Mouse (Mus musculus) forebrain, embryonic 10.5 days (tissue): ENCODE measurements around the gene Fam209. TPM values are rescaled to one million over a fixed set of nuclear protein-coding genes. Genes with fewer than 3 reads are reported as not detected.

Experiments
- DNase-seq: peaks from one replicate; pipeline ENCODE4 v3.0.0-alpha.2; 2017; ENCODE audit warnings: low spot score; ENCODE audit errors: extremely low spot score
- H3K27ac ChIP-seq: fragments of 300-500 bp; sonication (generic); 2 replicates; pipeline ENCODE4 v1.5.1; 2016; ENCODE audit warnings: mild to moderate bottlenecking
- H3K27me3 ChIP-seq: fragments of 300-500 bp; sonication (generic); 2 replicates; pipeline ENCODE4 v1.6.1; 2016; ENCODE audit warnings: mild to moderate bottlenecking; ENCODE audit not compliant: poor library complexity, severe bottlenecking
- H3K36me3 ChIP-seq: fragments of 300-500 bp; sonication (generic); replicated peaks from 2 replicates; pipeline ENCODE4 v1.6.1; 2016; ENCODE audit warnings: mild to moderate bottlenecking, moderate library complexity
- H3K4me1 ChIP-seq: fragments of 300-500 bp; sonication (generic); 2 replicates; pipeline ENCODE4 v1.6.1; 2016
- H3K4me3 ChIP-seq: fragments of 300-500 bp; sonication (generic); 2 replicates; pipeline ENCODE4 v1.5.1; 2016; ENCODE audit warnings: mild to moderate bottlenecking, moderate library complexity
- H3K9me3 ChIP-seq: fragments of 300-500 bp; sonication (generic); 2 replicates; pipeline ENCODE4 v1.6.1; 2016; ENCODE audit warnings: mild to moderate bottlenecking, moderate library complexity
- WGBS: fragments of 180-500 bp; shearing (Covaris S2); methylation state at CpG from one replicate; pipeline ENCODE4 v1.1.7; 2016; 5-methylcytosine and 5-hydroxymethylcytosine counted together
- polyA plus RNA-seq: library from polyadenylated mRNA; unstranded; fragments of >200 nt; fragmentation: Nextera tagmentation; extraction: Ambion mirVana; gene quantifications from 2 replicates; pipeline ENCODE4 v1.2.1, GENCODE M21; 2016

The Fam209 gene
- polyA plus RNA-seq, 1 experiment from 2014 or later, result 0.50 TPM

GRCm38 (mm10) chr2:172458496-172458895 lies 13.8 kb upstream of the Fam209 start, which contains the start of gene Gcnt7:
Gcnt7 (minus strand) TSS chr2:172458596.
- no peaks in the 10 kb centered on the region for H3K9me3 ChIP-seq
- WGBS, result 90% methylated on average over 11 of the region's 11 CpGs
- peaks cover 57% of the 10 kb centered on the region for H3K36me3 ChIP-seq
- H3K4me3 ChIP-seq, result no peak within 1 kb of the TSS
- DNase-seq, result no peak
- no peaks in the 10 kb centered on the region for H3K27me3 ChIP-seq
- H3K4me1 ChIP-seq, result 0 out of 2 replicates have a peak, but pooled peaks cover 2% of the 10 kb centered on the region
- H3K27ac ChIP-seq, result no peak within 1 kb of the TSS

- WGBS, result 71% methylated on average over 2 of the region's 2 CpGs
- H3K36me3 ChIP-seq, result peaks cover 65% of the 10 kb centered on the region
- no peak for DNase-seq
- H3K9me3 ChIP-seq, result no peaks in the 10 kb centered on the region
- H3K4me3 ChIP-seq, result no peak overlapping the region
- H3K27me3 ChIP-seq, result no peaks in the 10 kb centered on the region
- H3K27ac ChIP-seq, result no peak overlapping the region
- H3K4me1 ChIP-seq, result 0 out of 2 replicates have a peak, but pooled peaks cover 2% of the 10 kb centered on the region
These were observed 11.7 kb upstream of the Fam209 start for GRCm38 (mm10) chr2:172460647-172461046.

- 93% methylated on average over 4 of the region's 4 CpGs for WGBS
- H3K27me3 ChIP-seq, result no peaks in the 10 kb centered on the region
- H3K4me1 ChIP-seq, result peaks cover 4% of the 10 kb centered on the region
- DNase-seq, result no peak
- peaks cover 74% of the 10 kb centered on the region for H3K36me3 ChIP-seq
- H3K9me3 ChIP-seq, result no peaks in the 10 kb centered on the region
- no peak overlapping the region for H3K27ac ChIP-seq
- H3K4me3 ChIP-seq, result no peak overlapping the region
These were observed 9.5 kb upstream of the Fam209 start for GRCm38 (mm10) chr2:172462813-172463212.

GRCm38 (mm10) chr2:172466427-172467132 lies 5.7 kb upstream of the Fam209 start:
- Histone ChIP-seq H3K27ac (no peak overlapping the region), H3K4me3 (no peak overlapping the region), H3K4me1 (peaks cover 18% of the 10 kb centered on the region), H3K9me3 (no peaks in the 10 kb centered on the region), H3K27me3 (no peaks in the 10 kb centered on the region), H3K36me3 (peaks cover 83% of the 10 kb centered on the region)
- no peak for DNase-seq
- 88% methylated on average over 11 of the region's 11 CpGs for WGBS

GRCm38 (mm10) chr2:172467206-172467605 lies 5.1 kb upstream of the Fam209 start:
- Histone ChIP-seq H3K36me3 (peaks cover 78% of the 10 kb centered on the region), H3K9me3 (no peaks in the 10 kb centered on the region), H3K4me1 (peaks cover 18% of the 10 kb centered on the region), H3K27ac (no peak overlapping the region), H3K4me3 (no peak overlapping the region), H3K27me3 (no peaks in the 10 kb centered on the region)
- DNase-seq, result no peak
- 96% methylated on average over 5 of the region's 5 CpGs for WGBS

- 64% methylated on average over 11 of the region's 11 CpGs for WGBS
- Histone ChIP-seq H3K27me3 (no peaks in the 10 kb centered on the region), H3K4me3 (no peak overlapping the region; the same call in 1 of the 2 replicates), H3K4me1 (peaks cover 18% of the 10 kb centered on the region), H3K36me3 (peaks cover 68% of the 10 kb centered on the region), H3K27ac (peak overlapping the region; percentile 79), H3K9me3 (no peaks in the 10 kb centered on the region)
- DNase-seq, result no peak
These were observed 3.9 kb upstream of the Fam209 start for GRCm38 (mm10) chr2:172468346-172468819.

GRCm38 (mm10) chr2:172473591-172473990 lies 1.3 kb downstream of the Fam209 start:
- Histone ChIP-seq H3K27ac (no peak overlapping the region), H3K4me3 (no peak overlapping the region), H3K36me3 (peaks cover 19% of the 10 kb centered on the region), H3K27me3 (0 out of 2 replicates have a peak, but pooled peaks cover 8% of the 10 kb centered on the region), H3K9me3 (no peaks in the 10 kb centered on the region), H3K4me1 (peaks cover 19% of the 10 kb centered on the region)
- no peak for DNase-seq
- 88% methylated on average over 8 of the region's 8 CpGs for WGBS

- H3K4me3 ChIP-seq, result no peak overlapping the region
- WGBS, result 31% methylated on average over 6 of the region's 6 CpGs
- 0 out of 2 replicates have a peak, but pooled peaks cover 8% of the 10 kb centered on the region for H3K27me3 ChIP-seq
- DNase-seq, result no peak
- no peak overlapping the region for H3K27ac ChIP-seq
- H3K4me1 ChIP-seq, result peaks cover 13% of the 10 kb centered on the region
- H3K9me3 ChIP-seq, result no peaks in the 10 kb centered on the region
- H3K36me3 ChIP-seq, result peaks cover 5% of the 10 kb centered on the region
These were observed 2.6 kb downstream of the Fam209 start for GRCm38 (mm10) chr2:172474970-172475369.

GRCm38 (mm10) chr2:172476707-172477260 lies 4.5 kb downstream of the Fam209 start:
- no peak for DNase-seq
- Histone ChIP-seq H3K27ac (no peak overlapping the region), H3K4me3 (no peak overlapping the region), H3K36me3 (no peaks in the 10 kb centered on the region), H3K9me3 (no peaks in the 10 kb centered on the region), H3K27me3 (0 out of 2 replicates have a peak, but pooled peaks cover 8% of the 10 kb centered on the region), H3K4me1 (peaks cover 13% of the 10 kb centered on the region)
- 39% methylated on average over 10 of the region's 10 CpGs for WGBS

GRCm38 (mm10) chr2:172477350-172477749 lies 5.0 kb downstream of the Fam209 start:
- no peak overlapping the region for H3K4me3 ChIP-seq
- H3K27me3 ChIP-seq, result 0 out of 2 replicates have a peak, but pooled peaks cover 8% of the 10 kb centered on the region
- H3K36me3 ChIP-seq, result no peaks in the 10 kb centered on the region
- WGBS, result 51% methylated on average over 3 of the region's 3 CpGs
- H3K4me1 ChIP-seq, result peaks cover 13% of the 10 kb centered on the region
- DNase-seq, result no peak
- no peak overlapping the region for H3K27ac ChIP-seq
- no peaks in the 10 kb centered on the region for H3K9me3 ChIP-seq

GRCm38 (mm10) chr2:172477860-172478259 lies 5.5 kb downstream of the Fam209 start:
- 0 out of 2 replicates have a peak, but pooled peaks cover 8% of the 10 kb centered on the region for H3K27me3 ChIP-seq
- WGBS, result 3% methylated on average over 2 of the region's 2 CpGs
- H3K4me1 ChIP-seq, result peaks cover 13% of the 10 kb centered on the region
- DNase-seq, result peak; percentile 46
- no peaks in the 10 kb centered on the region for H3K36me3 ChIP-seq
- no peak overlapping the region for H3K4me3 ChIP-seq
- H3K9me3 ChIP-seq, result no peaks in the 10 kb centered on the region
- H3K27ac ChIP-seq, result no peak overlapping the region

- no peak overlapping the region for H3K27ac ChIP-seq
- H3K4me1 ChIP-seq, result peaks cover 19% of the 10 kb centered on the region
- 73% methylated on average over 7 of the region's 7 CpGs for WGBS
- no peak for DNase-seq
- H3K9me3 ChIP-seq, result no peaks in the 10 kb centered on the region
- H3K4me3 ChIP-seq, result no peak overlapping the region
- H3K27me3 ChIP-seq, result 0 out of 2 replicates have a peak, but pooled peaks cover 8% of the 10 kb centered on the region
- no peaks in the 10 kb centered on the region for H3K36me3 ChIP-seq
These were observed 8.0 kb downstream of the Fam209 start for GRCm38 (mm10) chr2:172480296-172480695.
